Mouse (Mus musculus): ENCODE measurements at regions not wholly inside any gene's neighbourhood (a gene's known extent, or its start where the extent isn't known, plus 50 kb on each side); places are given as distances from the start of the nearest gene placed in this dataset.
"Not testable (repeated sequence)": the region's sequence is repeated elsewhere in the genome, so short reads cannot be mapped to it uniquely, and the experiment has no call there.

DNA sequence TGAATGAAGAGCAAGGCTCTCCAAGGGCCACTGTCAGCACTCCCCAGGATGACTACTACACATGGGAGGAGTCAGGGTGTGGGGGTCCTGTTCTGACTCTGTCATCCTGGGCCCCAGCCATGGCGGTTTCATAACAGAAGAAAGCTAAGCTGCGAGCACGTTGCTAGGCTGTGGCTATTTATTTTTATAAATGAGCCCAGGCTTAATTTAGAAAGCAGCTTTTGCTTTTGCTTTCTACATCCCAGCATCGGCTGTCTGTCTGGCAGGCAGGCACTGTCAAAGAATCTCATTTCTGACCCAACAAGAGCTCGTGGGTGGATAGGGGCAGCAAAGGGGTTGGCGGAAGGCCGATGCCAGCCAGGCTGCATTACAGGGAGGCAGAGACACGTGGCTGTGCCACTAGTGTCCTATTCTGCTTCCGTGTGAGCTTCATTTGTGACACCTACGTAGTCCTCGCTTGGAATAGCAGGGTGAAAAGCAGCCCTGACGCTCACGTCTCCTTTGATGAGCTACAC lies 203.9 kb upstream of the Serp2 start:
- in situ Hi-C loops (cut with MboI, MseI) = no loop called here

DNA sequence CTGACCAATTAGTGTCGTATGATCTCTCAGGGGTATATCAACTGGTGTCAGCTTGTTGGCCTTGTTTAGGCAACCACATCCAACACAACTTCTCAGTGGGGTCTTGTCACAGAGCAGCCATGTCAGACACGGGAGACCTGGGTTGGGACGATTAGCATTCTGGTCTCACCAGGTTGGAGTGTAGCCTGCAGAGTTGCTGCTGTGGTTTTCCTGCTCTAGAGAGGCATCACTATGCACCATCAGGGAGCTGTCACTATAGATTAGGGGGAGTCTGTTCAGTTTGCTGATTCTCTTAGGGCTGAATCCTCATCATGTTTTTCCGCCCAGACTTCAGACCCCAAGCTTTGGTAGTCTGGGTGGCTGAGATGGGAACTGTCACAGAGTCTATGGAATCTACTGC lies 202.7 kb upstream of the Serp2 start:
- in situ Hi-C loops (cut with MboI, MseI) = no loop called here

DNA sequence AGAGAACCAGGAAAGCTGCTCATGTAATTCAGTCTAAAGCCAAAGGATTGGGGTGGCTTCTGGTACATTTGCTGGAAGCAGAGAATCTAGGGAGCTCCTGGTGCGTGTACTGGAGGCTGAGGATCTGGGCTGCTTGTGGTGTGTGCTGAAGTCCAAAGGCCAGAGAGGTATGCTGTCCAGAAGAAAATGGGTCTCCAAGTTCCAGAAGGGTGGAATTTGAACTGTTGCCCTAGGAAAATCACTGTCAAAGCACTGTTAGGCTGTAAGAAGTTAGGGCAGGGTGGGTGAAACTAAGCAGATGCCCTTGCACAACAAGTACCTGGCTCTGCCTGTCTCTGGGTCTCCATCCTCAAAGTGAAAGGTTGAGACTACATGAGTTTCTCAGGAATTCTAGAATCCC lies 201.9 kb upstream of the Serp2 start:
- in situ Hi-C loops (cut with MboI, MseI) = no loop called here

DNA sequence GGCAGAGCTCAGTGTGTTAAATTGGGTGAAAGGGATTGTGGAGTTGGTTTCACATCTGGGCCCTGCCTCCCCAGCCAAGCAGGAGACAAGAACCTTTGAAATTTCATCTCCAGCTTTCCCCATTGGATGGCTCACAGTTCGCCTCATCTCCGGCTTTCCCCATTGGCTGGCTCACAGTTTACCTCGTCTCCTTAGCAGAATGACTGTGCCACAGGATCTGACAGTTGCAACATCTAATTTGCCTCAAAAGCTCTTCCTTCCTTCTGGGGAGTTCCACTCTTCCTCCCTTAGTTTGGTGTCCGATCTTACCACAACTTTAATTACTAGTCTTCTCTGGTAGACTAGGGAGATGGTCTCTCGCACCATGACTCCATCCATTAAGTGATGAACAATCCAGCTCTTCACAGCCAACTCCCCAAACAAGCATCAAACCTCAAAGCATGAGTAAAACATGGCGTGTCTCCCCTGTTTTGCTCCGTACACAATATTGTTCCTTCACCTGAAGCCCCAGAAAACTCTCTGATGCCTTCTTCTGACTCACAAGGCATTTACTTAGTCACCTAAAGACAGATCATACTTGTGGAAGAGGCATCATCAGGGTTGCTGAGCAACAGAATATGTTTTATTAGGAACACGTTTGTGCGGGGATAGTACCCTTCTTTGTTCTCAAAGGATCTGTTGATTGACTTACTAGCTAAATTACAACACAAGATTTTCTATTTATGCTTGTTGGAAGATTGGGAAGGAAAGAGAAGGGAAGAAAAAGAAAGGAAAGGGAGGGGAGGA lies 199.1 kb upstream of the Serp2 start:
- in situ Hi-C loops (cut with MboI, MseI) = no loop called here

DNA sequence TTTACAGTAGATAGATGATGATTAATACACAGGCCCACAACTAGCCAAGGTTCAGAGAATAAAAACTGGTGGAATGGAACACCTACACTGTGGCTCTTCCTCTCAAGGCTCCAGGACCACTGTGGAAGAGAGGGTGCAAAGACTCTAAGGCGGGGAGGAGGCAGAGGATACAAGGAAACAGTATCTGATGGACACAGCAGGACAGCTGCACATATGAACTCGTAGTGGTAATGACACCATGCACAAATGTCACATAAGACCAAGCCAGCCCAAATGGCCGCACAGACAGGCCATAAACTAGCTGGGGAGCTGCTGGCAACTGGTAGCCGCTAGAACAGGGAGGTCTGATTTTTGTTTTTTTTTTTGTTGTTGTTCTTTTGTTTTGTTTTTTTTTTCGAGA lies 197.0 kb upstream of the Serp2 start:
- in situ Hi-C loops (cut with MboI, MseI) = no loop called here

DNA sequence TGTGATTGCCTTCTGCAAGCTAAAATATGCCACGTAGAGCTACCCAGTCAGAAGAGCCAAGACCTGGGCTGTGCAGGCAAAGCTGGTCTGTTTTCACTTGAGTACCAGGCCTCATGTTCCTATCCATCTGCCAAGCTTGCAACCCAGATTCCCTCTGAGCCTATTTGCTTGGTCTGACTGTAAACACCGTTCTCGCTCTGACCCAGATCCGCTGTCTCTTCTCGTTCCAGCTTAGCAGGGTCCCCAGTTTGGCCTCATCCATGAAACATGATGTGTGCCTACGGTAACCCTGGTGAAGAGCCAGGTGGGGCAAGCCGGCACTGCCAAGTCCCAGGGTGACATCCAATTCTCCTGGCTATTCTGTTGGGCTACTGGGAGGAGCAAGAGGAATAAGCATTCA lies 192.5 kb upstream of the Serp2 start:
- in situ Hi-C loops (cut with MboI, MseI) = no loop called here

DNA sequence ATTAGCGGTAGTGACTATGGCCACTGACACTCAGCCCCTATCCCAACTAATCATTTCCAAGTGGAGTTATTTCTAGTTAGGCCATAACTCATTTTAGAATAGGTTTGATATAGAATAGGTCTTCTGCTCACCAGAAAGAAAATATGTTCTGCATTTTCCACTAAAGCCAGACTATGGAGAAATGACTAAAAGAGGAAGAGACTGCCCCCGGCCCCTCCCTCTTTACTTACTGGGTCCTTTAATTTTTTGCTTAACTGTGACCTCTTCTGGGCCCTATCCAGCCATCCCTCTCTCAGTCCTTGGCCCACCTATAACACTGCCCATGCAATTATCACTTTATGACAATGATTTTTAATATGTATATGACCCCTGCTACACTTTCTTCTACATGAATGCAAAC lies 192.0 kb upstream of the Serp2 start:
- in situ Hi-C loops (cut with MboI, MseI) = no loop called here

DNA sequence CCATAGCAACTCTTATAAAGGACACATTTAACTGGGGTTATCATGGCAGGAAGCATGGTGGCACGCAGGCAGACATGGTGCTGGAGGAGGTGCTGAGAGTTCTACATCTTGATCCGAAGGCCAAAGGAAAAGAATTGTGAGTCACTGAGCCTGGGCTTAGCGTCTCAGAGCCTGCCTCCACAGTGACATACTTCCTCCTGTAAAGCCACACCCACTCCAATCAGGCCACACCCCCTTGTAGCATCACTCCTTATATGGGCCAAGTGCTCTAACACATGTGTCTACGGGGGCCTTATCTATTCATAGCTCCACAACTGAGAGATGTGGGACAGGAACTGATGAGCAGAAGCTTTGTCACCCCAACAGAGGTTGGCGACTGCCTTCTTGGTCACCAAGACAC lies 191.1 kb upstream of the Serp2 start:
- in situ Hi-C loops (cut with MboI, MseI) = no loop called here

DNA sequence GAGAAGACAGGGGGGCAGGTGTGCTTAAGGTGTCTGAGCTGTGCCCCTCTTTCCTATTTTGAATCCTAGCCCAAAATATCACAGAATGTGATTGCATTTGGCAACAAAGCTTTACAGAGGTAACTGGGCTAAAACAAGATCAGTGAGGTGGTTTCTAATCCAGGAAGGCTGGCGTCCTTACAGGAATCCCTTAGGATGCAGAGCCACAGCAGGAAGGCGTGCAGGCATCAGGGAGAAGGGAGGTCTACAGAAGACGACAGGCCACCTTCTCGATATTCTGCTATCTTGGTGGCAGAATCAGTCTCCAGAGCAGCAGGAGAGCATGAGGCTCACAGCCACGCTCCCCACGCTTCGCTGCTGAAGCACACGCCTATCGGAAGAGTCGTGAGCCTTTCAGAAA lies 189.6 kb upstream of the Serp2 start:
- in situ Hi-C loops (cut with MboI, MseI) = no loop called here

DNA sequence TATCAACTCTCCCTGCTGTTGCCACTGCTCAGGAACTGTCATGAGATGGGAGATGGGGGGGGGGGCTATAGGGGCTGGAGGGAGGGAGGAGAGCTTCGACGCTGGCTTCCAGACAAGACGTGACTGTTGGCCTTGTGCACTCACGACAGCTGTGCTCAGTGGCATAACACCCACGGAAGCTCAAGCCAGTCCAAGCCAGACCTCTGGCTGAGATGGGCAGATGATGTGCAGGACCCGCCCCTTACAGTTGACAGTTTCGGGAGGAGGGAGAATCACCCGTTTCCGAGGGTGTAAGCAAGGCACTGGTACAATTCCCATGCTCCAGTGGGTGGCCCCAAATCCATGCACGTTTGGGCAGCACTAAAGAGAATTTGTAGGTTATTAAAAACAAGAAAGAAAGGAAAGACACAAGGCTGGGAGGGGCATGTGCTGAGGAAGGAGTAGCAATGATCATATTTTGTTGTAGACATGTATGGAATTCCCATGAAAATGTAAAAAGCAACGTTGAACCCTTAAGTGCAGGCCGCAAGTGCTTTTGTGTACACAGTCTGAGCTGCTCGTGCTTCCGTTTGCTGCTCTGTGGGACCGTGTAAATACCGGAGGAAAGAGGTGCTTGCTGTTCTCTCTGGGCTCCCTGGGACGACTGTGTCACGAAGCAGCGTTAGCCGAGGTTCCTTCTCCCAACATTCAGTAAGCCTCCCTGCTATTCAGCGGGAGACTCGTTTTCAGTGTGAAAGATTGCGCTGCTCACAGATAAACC lies 188.2 kb upstream of the Serp2 start:
- in situ Hi-C loops (cut with MboI, MseI) = no loop called here

DNA sequence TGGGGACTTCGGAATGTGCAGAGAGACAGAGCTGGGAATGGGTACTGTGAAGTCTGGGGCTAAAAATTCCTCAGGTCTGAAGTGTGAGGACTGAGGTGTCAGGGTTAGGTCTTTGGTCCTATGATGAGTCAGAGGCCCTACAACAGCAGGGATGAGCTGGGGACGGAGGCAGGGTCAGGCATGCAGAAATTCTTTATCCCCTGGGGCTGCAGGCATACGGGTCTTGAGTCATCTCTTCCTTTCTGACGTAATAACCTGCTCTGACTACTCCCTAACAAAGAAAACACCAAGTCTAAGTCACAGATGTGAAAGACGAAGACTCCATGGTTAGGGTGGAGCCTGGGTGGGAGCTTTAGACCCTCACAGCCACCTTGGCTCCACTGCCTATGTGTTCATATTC lies 185.6 kb upstream of the Serp2 start:
- in situ Hi-C loops (cut with MboI, MseI) = no loop called here

DNA sequence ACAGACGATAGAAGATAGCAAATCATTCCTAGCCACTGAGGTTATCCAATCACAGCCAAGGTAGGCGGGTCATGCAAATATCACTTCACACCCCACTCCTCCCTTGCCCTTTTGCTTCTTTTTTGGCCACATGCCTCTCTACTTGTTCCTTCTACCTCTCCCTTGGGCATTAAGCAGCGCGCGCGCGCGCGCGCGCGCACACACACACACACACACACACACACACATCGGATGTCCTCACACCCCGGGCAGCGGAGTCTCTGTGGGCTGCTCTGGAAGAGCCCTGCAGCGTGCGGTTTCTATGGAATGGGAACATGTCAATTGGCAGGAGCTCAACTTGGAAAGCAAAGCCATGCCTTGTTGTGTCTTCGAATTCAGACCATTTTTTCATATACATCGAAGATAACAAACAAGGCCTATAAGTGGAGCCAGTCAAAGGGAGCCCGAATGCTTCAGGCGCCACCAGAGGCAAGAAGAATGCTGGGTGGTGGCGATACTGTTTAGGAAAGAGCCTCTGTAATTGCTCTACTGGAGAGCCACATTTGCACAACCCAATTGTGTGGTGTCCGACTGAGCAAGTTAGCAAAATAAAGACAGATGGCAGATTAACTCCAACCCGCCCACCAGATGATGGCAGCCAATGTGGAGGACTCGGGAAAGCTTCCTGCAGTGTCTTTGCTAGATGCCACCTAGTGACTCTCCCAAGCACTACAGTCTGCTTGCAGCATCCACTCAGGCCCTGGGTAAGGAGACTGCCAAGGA lies 183.3 kb upstream of the Serp2 start:
- in situ Hi-C loops (cut with MboI, MseI) = no loop called here

DNA sequence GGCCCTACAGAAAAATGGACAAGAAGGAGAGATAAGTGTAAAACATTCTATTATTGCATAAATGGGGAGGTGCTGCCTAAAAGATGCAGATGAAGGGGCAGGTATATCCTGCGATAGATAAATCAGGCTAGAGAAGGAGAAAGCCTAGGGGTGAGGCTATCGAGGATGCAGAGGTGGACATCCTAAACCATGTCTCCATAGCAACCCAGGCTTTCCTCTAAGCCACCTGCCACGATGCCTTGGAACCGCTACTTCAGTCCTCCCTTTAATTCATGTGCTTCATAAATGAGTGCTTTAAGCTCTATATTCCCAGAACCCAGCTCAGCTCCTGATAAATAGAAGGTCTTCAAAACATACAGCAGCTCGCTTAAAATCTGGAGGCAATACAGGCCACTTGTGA lies 179.3 kb upstream of the Serp2 start:
- in situ Hi-C loops (cut with MboI, MseI) = no loop called here

DNA sequence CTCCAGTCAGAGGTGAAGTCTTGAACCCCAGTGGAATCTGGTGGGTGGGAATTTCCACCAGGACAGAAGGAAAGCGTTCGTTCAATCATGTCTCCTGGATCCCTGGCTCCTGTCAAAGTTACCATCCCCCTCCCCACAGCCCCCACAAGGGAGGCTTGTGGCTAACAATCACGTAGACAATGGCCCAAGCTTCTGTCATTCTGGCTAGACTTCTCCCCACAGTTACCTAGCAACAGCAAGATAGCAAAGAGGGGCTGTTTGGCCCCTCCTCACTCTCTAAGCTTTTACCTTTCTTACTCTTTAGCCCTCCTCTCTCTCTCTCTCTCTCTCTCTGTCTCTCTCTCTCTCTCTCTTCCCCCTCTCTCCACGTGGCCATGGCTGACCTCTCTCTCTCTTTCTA lies 178.4 kb upstream of the Serp2 start:
- in situ Hi-C loops (cut with MboI, MseI) = no loop called here

DNA sequence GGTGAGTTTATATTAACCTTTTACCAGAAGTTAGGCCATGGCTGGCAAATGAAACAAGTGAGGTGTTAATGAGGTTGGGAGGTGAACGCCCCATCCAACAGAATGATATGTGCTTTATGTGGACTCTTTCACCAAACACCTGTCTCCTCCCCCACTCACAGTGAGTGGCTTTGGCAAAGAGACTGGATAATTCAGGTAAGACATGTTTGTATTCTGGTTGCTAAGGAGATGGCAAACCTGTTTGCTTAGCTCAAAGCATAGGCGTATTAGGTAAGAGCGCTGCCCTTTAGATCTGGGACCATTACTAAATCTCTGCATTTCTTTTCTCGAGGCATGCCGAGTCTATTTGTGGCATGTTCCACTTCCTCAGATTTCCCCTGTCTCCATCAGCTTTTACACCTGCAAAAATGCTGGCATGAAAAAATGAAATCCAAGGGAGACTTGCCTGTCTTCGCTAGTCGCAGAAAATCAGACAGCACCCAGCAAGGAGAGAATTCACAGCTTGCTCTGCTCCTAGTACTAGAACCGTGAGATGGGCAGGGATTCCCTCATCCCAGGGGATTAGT lies 176.7 kb upstream of the Serp2 start:
- in situ Hi-C loops (cut with MboI, MseI) = no loop called here

DNA sequence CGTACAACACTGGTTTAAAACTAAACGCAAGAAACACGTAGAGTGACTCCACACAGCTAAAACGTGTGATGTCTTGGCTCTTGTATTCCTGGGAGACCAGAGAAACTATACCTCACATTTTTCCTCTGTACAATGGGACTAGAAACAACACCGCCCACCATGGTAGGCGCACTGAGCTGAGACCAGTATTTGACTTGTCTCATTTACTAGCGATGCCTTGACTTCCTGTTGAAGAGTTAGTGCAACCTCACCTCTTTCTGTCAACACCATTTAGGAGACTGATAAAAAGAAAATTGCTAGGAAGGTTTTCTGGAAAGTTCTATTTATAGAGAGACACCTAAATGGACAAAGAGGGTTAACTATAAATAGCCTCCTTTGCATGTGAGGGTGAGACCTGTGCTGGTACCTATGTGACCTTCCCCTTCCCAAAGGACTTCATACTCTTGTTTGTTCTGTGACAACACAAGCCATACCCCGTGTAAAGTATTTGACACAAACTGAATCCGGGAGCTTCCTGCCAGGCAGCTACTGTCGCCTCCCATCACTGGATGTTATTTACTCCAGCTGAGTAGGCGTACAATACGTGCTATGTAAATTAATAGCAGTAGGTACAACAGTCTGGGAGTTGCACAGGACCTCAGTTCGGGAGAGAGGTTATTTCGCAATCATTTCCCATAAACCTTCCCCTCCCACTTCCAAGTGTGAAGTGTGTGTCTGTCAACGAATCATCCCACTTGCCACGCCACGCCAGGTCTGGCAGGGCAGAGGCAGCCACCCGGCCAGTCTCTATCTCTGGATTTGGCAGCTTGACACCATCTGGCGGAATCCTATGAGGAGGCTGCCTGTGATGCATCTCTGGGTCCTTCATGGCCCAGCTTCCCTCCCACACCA lies 174.7 kb upstream of the Serp2 start:
- in situ Hi-C loops (cut with MboI, MseI) = no loop called here

DNA sequence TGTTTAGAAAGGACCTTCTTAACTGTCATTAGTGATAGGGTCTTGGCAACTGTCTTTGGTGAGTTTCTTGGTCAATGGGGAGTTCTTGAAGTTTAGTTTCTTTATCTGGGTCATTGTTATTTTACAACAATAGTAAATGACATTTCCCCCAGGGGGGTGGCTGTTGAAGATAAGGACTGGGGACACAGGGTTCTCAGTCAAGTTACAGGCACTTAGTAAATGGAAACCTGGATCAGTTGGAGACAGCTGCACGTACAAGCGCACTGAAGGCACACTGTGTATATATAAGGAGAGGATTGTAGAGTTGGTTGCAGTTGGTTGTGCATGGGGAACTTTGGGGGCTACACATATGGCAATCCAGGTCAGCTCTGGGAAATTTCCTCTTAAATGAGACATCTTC lies 169.2 kb upstream of the Serp2 start:
- in situ Hi-C loops (cut with MboI, MseI) = no loop called here

DNA sequence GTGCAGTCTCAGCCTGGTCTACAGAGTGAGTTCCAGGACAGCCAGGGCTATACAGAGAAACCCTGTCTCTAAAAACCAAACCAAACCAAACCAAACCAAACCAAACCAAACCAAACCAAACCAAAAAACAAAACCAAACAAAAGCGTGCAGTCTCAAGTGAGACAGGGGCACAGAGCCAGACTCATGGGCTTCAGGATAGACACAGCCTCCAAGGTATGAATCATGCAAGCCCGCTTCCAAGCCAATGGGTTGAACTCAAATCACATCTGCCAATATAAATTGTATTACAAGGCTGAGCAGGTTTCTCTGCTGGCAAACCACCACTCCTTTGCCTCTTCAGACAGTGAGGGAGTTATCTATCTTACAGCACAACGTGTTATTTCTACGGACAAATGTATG lies 168.5 kb upstream of the Serp2 start:
- in situ Hi-C loops (cut with MboI, MseI) = not testable (repeated sequence)

DNA sequence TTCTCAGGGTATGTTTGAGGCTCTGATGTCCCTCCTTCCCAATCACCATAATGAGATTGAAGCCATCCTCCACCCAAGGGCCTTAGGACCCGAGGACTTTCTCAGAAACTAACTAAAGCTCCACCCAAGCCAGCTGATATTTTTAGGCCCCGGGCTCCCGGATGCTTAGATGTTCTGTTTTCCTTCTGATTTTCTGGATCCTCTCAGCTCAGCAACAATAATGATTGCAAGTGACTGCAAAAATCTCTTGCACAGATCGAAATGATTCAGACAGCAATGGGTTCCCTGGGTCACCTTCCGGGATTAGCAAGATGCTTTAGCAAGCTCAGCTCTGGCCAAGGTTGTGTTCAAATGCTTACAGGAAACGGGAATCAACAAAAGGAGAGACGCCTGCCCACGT lies 168.1 kb upstream of the Serp2 start:
- in situ Hi-C loops (cut with MboI, MseI) = no loop called here

DNA sequence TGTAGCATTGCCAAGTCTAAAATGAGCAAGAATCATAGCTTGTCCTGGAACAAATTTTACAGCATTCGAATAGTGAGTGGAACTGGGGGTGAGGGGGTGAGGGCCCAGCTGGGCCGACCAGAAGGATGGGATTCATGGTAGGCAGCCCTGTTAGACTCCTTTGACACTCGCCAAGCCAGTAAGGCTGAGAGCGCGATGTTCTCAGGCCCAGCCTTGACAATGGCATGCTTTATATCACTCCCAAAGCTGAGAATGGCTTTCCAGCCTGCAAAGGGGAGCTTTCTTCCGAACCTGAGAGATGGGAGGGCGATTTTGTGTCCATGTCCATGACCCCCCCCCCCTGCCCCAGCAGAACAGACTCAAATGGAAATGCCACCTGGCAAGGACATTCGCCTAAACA lies 167.7 kb upstream of the Serp2 start:
- in situ Hi-C loops (cut with MboI, MseI) = no loop called here

DNA sequence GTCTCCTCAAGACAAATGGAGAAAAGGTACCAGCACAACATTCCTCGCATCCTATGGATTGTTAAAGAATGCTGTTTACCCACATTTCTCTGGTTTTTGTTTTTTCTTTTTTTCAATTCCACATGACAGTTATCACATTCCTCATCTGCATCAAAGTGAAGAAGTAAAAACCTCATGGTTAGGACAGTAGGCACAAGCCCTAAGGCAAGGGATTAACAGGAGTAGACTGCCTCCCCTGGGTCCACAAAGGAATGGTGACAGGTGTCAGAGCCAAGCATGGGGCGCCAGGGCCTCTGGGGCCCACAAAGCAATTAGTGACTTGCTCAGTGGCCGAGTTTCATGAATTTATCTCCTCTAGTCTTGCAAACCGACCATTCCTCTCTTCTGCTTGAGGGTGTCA lies 166.9 kb upstream of the Serp2 start:
- in situ Hi-C loops (cut with MboI, MseI) = no loop called here

All from regulatory T cell (primary cell).